Mouse (Mus musculus) megakaryocyte-erythroid progenitor cell, adult 5-6 weeks (primary cell): ENCODE data around the gene Zdhhc18. TPM values are rescaled to one million over a fixed set of nuclear protein-coding genes. Genes with fewer than 3 reads are reported as not detected.
A peak's percentile ranks its signal among the peaks of the same experiment; 100 is the strongest.

Experiments used
- ATAC-seq: replicated peaks from 2 replicates; pipeline ENCODE4 v1.8.0; 2016; ENCODE audit warnings: mild to moderate bottlenecking, inconsistent platforms; ENCODE audit not compliant: severe bottlenecking, poor library complexity, low FRiP score, low TSS enrichment
- total RNA-seq, 2 experiments: library from RNA; stranded (forward) in 1 of 2; stranded (reverse) in 1 of 2; fragments of 200-1000, 215-1000 nt in 1 of 2; fragments of >200 nt in 1 of 2; fragmentation: Nextera tagmentation in 1 of 2; gene quantifications; 2 replicates each; pipeline ENCODE4 v1.2.3; 2014 to 2017

Gene Zdhhc18
- total RNA-seq, 2 experiments from 2014 or later, result 8.1 to 24.1 TPM

- ATAC-seq, result peak; percentile 90
These were observed 75.7 kb downstream of the Zdhhc18 start, which contains the start of gene Gpatch3 for GRCm38 (mm10) chr4:133574070-133574842. Gpatch3 (plus strand) TSS chr4:133574745.

- no peak for ATAC-seq
These were observed 79.9 kb downstream of the Zdhhc18 start for GRCm38 (mm10) chr4:133570066-133570466.

- no peak for ATAC-seq
These were observed 80.5 kb downstream of the Zdhhc18 start for GRCm38 (mm10) chr4:133569291-133570065.

GRCm38 (mm10) chr4:133567251-133567650 is 82.7 kb downstream of the Zdhhc18 start:
- ATAC-seq, result no peak

- peak; percentile 53 for ATAC-seq
These were observed 86.8 kb downstream of the Zdhhc18 start for GRCm38 (mm10) chr4:133563123-133563571.

- ATAC-seq, result no peak
These were observed 88.3 kb downstream of the Zdhhc18 start for GRCm38 (mm10) chr4:133561622-133562021.

GRCm38 (mm10) chr4:133559846-133560245 is 90.1 kb downstream of the Zdhhc18 start:
- no peak for ATAC-seq

- ATAC-seq, result no peak
These were observed 92.8 kb downstream of the Zdhhc18 start for GRCm38 (mm10) chr4:133557041-133557717.

Other genes starting within 250 kb of the Zdhhc18 start
- gene Tent5b, start 170.0 kb downstream of the Zdhhc18 start, total RNA-seq (2014; fragmentation: Nextera tagmentation), result not detected in 2 replicates
- gene Tent5b, start 170.0 kb downstream of the Zdhhc18 start, total RNA-seq (2017), result 0.28 TPM in 1 of 2 replicates, not detected in the other
- not detected in 2 replicates for gene Trnp1, start 151.6 kb downstream of the Zdhhc18 start, total RNA-seq (2014; fragmentation: Nextera tagmentation)
- gene Trnp1, start 151.6 kb downstream of the Zdhhc18 start, total RNA-seq (2017), result 3.9 TPM in 1 of 2 replicates, not detected in the other
- gene Kdf1, start 131.2 kb downstream of the Zdhhc18 start, total RNA-seq (2014; fragmentation: Nextera tagmentation), result not detected in 2 replicates
- gene Kdf1, start 131.2 kb downstream of the Zdhhc18 start, total RNA-seq (2017), result not detected in 2 replicates
- 250 and 258 TPM in 2 replicates for gene Nudc, start 104.2 kb downstream of the Zdhhc18 start, total RNA-seq (2014; fragmentation: Nextera tagmentation)
- gene Nudc, start 104.2 kb downstream of the Zdhhc18 start, total RNA-seq (2017), result 271 and 301 TPM in 2 replicates
- not detected in 2 replicates for gene Nr0b2, start 96.8 kb downstream of the Zdhhc18 start, total RNA-seq (2014; fragmentation: Nextera tagmentation)
- not detected in 2 replicates for gene Nr0b2, start 96.8 kb downstream of the Zdhhc18 start, total RNA-seq (2017)
- 1.2 and 6.2 TPM in 2 replicates for gene Gpatch3, start 75.4 kb downstream of the Zdhhc18 start, total RNA-seq (2014; fragmentation: Nextera tagmentation)
- gene Gpatch3, start 75.4 kb downstream of the Zdhhc18 start, total RNA-seq (2017), result 16.9 and 29.6 TPM in 2 replicates
- 16.0 and 20.9 TPM in 2 replicates for gene Gpn2, start 65.8 kb downstream of the Zdhhc18 start, total RNA-seq (2014; fragmentation: Nextera tagmentation)
- gene Gpn2, start 65.8 kb downstream of the Zdhhc18 start, total RNA-seq (2017), result 19.5 and 29.3 TPM in 2 replicates
- 1.7 and 2.7 TPM in 2 replicates for gene Sfn, start 48.0 kb downstream of the Zdhhc18 start, total RNA-seq (2014; fragmentation: Nextera tagmentation)
- gene Sfn, start 48.0 kb downstream of the Zdhhc18 start, total RNA-seq (2017), result 1.3 and 2.0 TPM in 2 replicates
- 7.0 and 10.1 TPM in 2 replicates for gene Pigv, start 22.5 kb upstream of the Zdhhc18 start, total RNA-seq (2014; fragmentation: Nextera tagmentation)
- gene Pigv, start 22.5 kb upstream of the Zdhhc18 start, total RNA-seq (2017), result 2.3 and 12.4 TPM in 2 replicates
- 127 and 136 TPM in 2 replicates for gene Arid1a, start 106.6 kb upstream of the Zdhhc18 start, total RNA-seq (2014; fragmentation: Nextera tagmentation)
- 28.2 and 29.6 TPM in 2 replicates for gene Arid1a, start 106.6 kb upstream of the Zdhhc18 start, total RNA-seq (2017)
- 37.3 and 46.2 TPM in 2 replicates for gene Rps6ka1, start 237.6 kb upstream of the Zdhhc18 start, total RNA-seq (2014; fragmentation: Nextera tagmentation)
- 16.3 and 36.1 TPM in 2 replicates for gene Rps6ka1, start 237.6 kb upstream of the Zdhhc18 start, total RNA-seq (2017)